Mouse (Mus musculus): ENCODE data around the gene Pitpnm2.

- no peak for TF ChIP-seq CTCF (IDR thresholded peaks at IDR 0.05; ENCODE audit: insufficient read depth, low read depth, low read length)
- no peak for TF ChIP-seq POLR2A (IDR thresholded peaks at IDR 0.05; ENCODE audit: insufficient read depth, low read depth, low read length)
These were observed 146.5 kb downstream of the Pitpnm2 start for GRCm38 (mm10) chr5:124103020-124103419.
